Mouse (Mus musculus): ENCODE measurements at regions not wholly inside any gene's neighbourhood (a gene's known extent, or its start where the extent isn't known, plus 50 kb on each side); places are given as distances from the start of the nearest gene placed in this dataset.

GRCm38 (mm10) chr15:43581246-43581645 lies 3447.1 kb downstream of the 9330182O14Rik start:
- Histone ChIP-seq H3K9me3 (replicated peaks; ENCODE audit: control insufficient read depth, low read length, poor library complexity, severe bottlenecking) (no peaks in the 10 kb centered on the region), H3K9ac (ENCODE audit: low read depth, low read length) (no peak overlapping the region), H3K4me3 (ENCODE audit: low read depth, low read length) (no peak overlapping the region), H3K4me2 (ENCODE audit: low read length) (no peak overlapping the region), H3K27ac (ENCODE audit: low read length) (no peak overlapping the region), H3K27me3 (ENCODE audit: control insufficient read depth, insufficient read depth, low read depth, low read length) (no peaks in the 10 kb centered on the region), H3K4me1 (ENCODE audit: control insufficient read depth, insufficient read depth, low read length) (no peaks in the 10 kb centered on the region), H3K36me3 (ENCODE audit: control insufficient read depth, insufficient read depth, low read length) (no peaks in the 10 kb centered on the region)
- no peak for ATAC-seq

GRCm38 (mm10) chr15:43585751-43586150 lies 3451.6 kb downstream of the 9330182O14Rik start:
- no peak overlapping the region for H3K4me2 ChIP-seq (ENCODE audit: low read length)

GRCm38 (mm10) chr15:43588021-43588420 lies 3453.9 kb downstream of the 9330182O14Rik start:
- no peak for ATAC-seq
- H3K27ac ChIP-seq (ENCODE audit: low read length), result no peak overlapping the region
- no peak overlapping the region for H3K4me3 ChIP-seq (ENCODE audit: low read depth, low read length)
- H3K9ac ChIP-seq (ENCODE audit: low read depth, low read length), result no peak overlapping the region
- no peaks in the 10 kb centered on the region for H3K9me3 ChIP-seq (replicated peaks; ENCODE audit: control insufficient read depth, low read length, poor library complexity, severe bottlenecking)
- no peaks in the 10 kb centered on the region for H3K4me1 ChIP-seq (ENCODE audit: control insufficient read depth, insufficient read depth, low read length)
- no peaks in the 10 kb centered on the region for H3K27me3 ChIP-seq (ENCODE audit: control insufficient read depth, insufficient read depth, low read depth, low read length)
- no peak overlapping the region for H3K4me2 ChIP-seq (ENCODE audit: low read length)
- H3K36me3 ChIP-seq (ENCODE audit: control insufficient read depth, insufficient read depth, low read length), result no peaks in the 10 kb centered on the region
- WGBS, result 85% methylated on average over 2 of the region's 2 CpGs

More at GRCm38 (mm10) chr15:43585751-43586150, 3451.6 kb downstream of the 9330182O14Rik start:
- Histone ChIP-seq H3K27ac (ENCODE audit: low read length) (no peak overlapping the region), H3K4me3 (ENCODE audit: low read depth, low read length) (no peak overlapping the region), H3K4me1 (ENCODE audit: control insufficient read depth, insufficient read depth, low read length) (no peaks in the 10 kb centered on the region), H3K9ac (ENCODE audit: low read depth, low read length) (no peak overlapping the region), H3K9me3 (replicated peaks; ENCODE audit: control insufficient read depth, low read length, poor library complexity, severe bottlenecking) (no peaks in the 10 kb centered on the region), H3K36me3 (ENCODE audit: control insufficient read depth, insufficient read depth, low read length) (no peaks in the 10 kb centered on the region), H3K27me3 (ENCODE audit: control insufficient read depth, insufficient read depth, low read depth, low read length) (no peaks in the 10 kb centered on the region)
- WGBS, result 91% methylated on average over 4 of the region's 4 CpGs
- ATAC-seq, result no peak

- ATAC-seq, result no peak
- 87% methylated on average over 4 of the region's 4 CpGs for WGBS
- no peak overlapping the region for H3K4me3 ChIP-seq (ENCODE audit: low read depth, low read length)
- no peak overlapping the region for H3K4me2 ChIP-seq (ENCODE audit: low read length)
- no peaks in the 10 kb centered on the region for H3K27me3 ChIP-seq (ENCODE audit: control insufficient read depth, insufficient read depth, low read depth, low read length)
- H3K27ac ChIP-seq (ENCODE audit: low read length), result no peak overlapping the region
- H3K9ac ChIP-seq (ENCODE audit: low read depth, low read length), result no peak overlapping the region
- H3K36me3 ChIP-seq (ENCODE audit: control insufficient read depth, insufficient read depth, low read length), result no peaks in the 10 kb centered on the region
- no peaks in the 10 kb centered on the region for H3K9me3 ChIP-seq (replicated peaks; ENCODE audit: control insufficient read depth, low read length, poor library complexity, severe bottlenecking)
- no peaks in the 10 kb centered on the region for H3K4me1 ChIP-seq (ENCODE audit: control insufficient read depth, insufficient read depth, low read length)
Measured at GRCm38 (mm10) chr15:43607700-43608099, 3473.5 kb downstream of the 9330182O14Rik start.

- Histone ChIP-seq H3K4me2 (ENCODE audit: low read length) (no peak overlapping the region), H3K4me1 (ENCODE audit: control insufficient read depth, insufficient read depth, low read length) (0 out of 2 replicates have a peak, but pooled peaks cover 2% of the 10 kb centered on the region), H3K36me3 (ENCODE audit: control insufficient read depth, insufficient read depth, low read length) (no peaks in the 10 kb centered on the region), H3K9me3 (replicated peaks; ENCODE audit: control insufficient read depth, low read length, poor library complexity, severe bottlenecking) (no peaks in the 10 kb centered on the region), H3K4me3 (ENCODE audit: low read depth, low read length) (no peak overlapping the region), H3K27ac (ENCODE audit: low read length) (no peak overlapping the region), H3K27me3 (ENCODE audit: control insufficient read depth, insufficient read depth, low read depth, low read length) (no peaks in the 10 kb centered on the region), H3K9ac (ENCODE audit: low read depth, low read length) (no peak overlapping the region)
- no peak for ATAC-seq
- WGBS, result 70% methylated on average over 2 of the region's 2 CpGs
Measured at GRCm38 (mm10) chr15:43609901-43610300, 3475.7 kb downstream of the 9330182O14Rik start.

- Histone ChIP-seq H3K4me1 (ENCODE audit: control insufficient read depth, insufficient read depth, low read length) (0 out of 2 replicates have a peak, but pooled peaks cover 2% of the 10 kb centered on the region), H3K4me3 (ENCODE audit: low read depth, low read length) (no peak overlapping the region), H3K4me2 (ENCODE audit: low read length) (no peak overlapping the region), H3K27me3 (ENCODE audit: control insufficient read depth, insufficient read depth, low read depth, low read length) (no peaks in the 10 kb centered on the region), H3K9me3 (replicated peaks; ENCODE audit: control insufficient read depth, low read length, poor library complexity, severe bottlenecking) (no peaks in the 10 kb centered on the region), H3K27ac (ENCODE audit: low read length) (0 out of 2 replicates have a peak overlapping the region, but pooled peaks have one; percentile 33), H3K9ac (ENCODE audit: low read depth, low read length) (no peak overlapping the region), H3K36me3 (ENCODE audit: control insufficient read depth, insufficient read depth, low read length) (no peaks in the 10 kb centered on the region)
- 38% methylated on average over 5 of the region's 5 CpGs for WGBS
- ATAC-seq, result peak; percentile 71
Measured at GRCm38 (mm10) chr15:43614004-43614661, 3480.0 kb downstream of the 9330182O14Rik start.

- H3K4me1 ChIP-seq (ENCODE audit: control insufficient read depth, insufficient read depth, low read length), result 0 out of 2 replicates have a peak, but pooled peaks cover 2% of the 10 kb centered on the region
- H3K4me3 ChIP-seq (ENCODE audit: low read depth, low read length), result no peak overlapping the region
- no peak overlapping the region for H3K9ac ChIP-seq (ENCODE audit: low read depth, low read length)
- WGBS, result 80% methylated on average over 1 of the region's 1 CpGs
- no peak overlapping the region for H3K4me2 ChIP-seq (ENCODE audit: low read length)
- no peaks in the 10 kb centered on the region for H3K9me3 ChIP-seq (replicated peaks; ENCODE audit: control insufficient read depth, low read length, poor library complexity, severe bottlenecking)
- no peak for ATAC-seq
- H3K27me3 ChIP-seq (ENCODE audit: control insufficient read depth, insufficient read depth, low read depth, low read length), result no peaks in the 10 kb centered on the region
- H3K27ac ChIP-seq (ENCODE audit: low read length), result no peak overlapping the region
- H3K36me3 ChIP-seq (ENCODE audit: control insufficient read depth, insufficient read depth, low read length), result no peaks in the 10 kb centered on the region
Measured at GRCm38 (mm10) chr15:43615727-43616126, 3481.6 kb downstream of the 9330182O14Rik start.

- Histone ChIP-seq H3K4me2 (ENCODE audit: low read length) (no peak overlapping the region), H3K4me1 (ENCODE audit: control insufficient read depth, insufficient read depth, low read length) (no peaks in the 10 kb centered on the region), H3K9ac (ENCODE audit: low read depth, low read length) (no peak overlapping the region), H3K27me3 (ENCODE audit: control insufficient read depth, insufficient read depth, low read depth, low read length) (no peaks in the 10 kb centered on the region), H3K9me3 (replicated peaks; ENCODE audit: control insufficient read depth, low read length, poor library complexity, severe bottlenecking) (no peaks in the 10 kb centered on the region), H3K27ac (ENCODE audit: low read length) (no peak overlapping the region), H3K4me3 (ENCODE audit: low read depth, low read length) (no peak overlapping the region), H3K36me3 (ENCODE audit: control insufficient read depth, insufficient read depth, low read length) (no peaks in the 10 kb centered on the region)
- WGBS, result 84% methylated on average over 2 of the region's 2 CpGs
- no peak for ATAC-seq
Measured at GRCm38 (mm10) chr15:43624431-43624965, 3490.3 kb downstream of the 9330182O14Rik start.

- WGBS, result 81% methylated on average over 4 of the region's 4 CpGs
- ATAC-seq, result no peak
Measured at GRCm38 (mm10) chr15:43625021-43625510, 3490.9 kb downstream of the 9330182O14Rik start.

More at GRCm38 (mm10) chr15:43625021-43625510, 3490.9 kb downstream of the 9330182O14Rik start:
- no peak overlapping the region for H3K9ac ChIP-seq (ENCODE audit: low read depth, low read length)
- no peak overlapping the region for H3K4me2 ChIP-seq (ENCODE audit: low read length)
- no peaks in the 10 kb centered on the region for H3K9me3 ChIP-seq (replicated peaks; ENCODE audit: control insufficient read depth, low read length, poor library complexity, severe bottlenecking)
- H3K4me1 ChIP-seq (ENCODE audit: control insufficient read depth, insufficient read depth, low read length), result no peaks in the 10 kb centered on the region
- no peak overlapping the region for H3K27ac ChIP-seq (ENCODE audit: low read length)
- no peak overlapping the region for H3K4me3 ChIP-seq (ENCODE audit: low read depth, low read length)
- H3K36me3 ChIP-seq (ENCODE audit: control insufficient read depth, insufficient read depth, low read length), result no peaks in the 10 kb centered on the region
- H3K27me3 ChIP-seq (ENCODE audit: control insufficient read depth, insufficient read depth, low read depth, low read length), result no peaks in the 10 kb centered on the region

Measured in midbrain, embryonic 16.5 days (tissue).